Mouse (Mus musculus): ENCODE data around the gene Sema3a.

Gene Sema3a

GRCm38 (mm10) chr5:13125241-13125692 lies at the start of gene Sema3a:
Gene Sema3a (plus strand): TSS chr5:13125414.
- DNase-seq (ENCODE audit: low read depth, low spot score), result no peak

GRCm38 (mm10) chr5:13084777-13085439 lies 40.3 kb upstream of the Sema3a start:
- no peak for DNase-seq (ENCODE audit: low read depth, low spot score)

GRCm38 (mm10) chr5:13090431-13090830 lies 34.8 kb upstream of the Sema3a start:
- DNase-seq (ENCODE audit: low read depth, low spot score), result no peak

- DNase-seq (ENCODE audit: low read depth, low spot score), result no peak
These were observed 15.7 kb upstream of the Sema3a start for GRCm38 (mm10) chr5:13109522-13109921.

GRCm38 (mm10) chr5:13117236-13117635 lies 8.0 kb upstream of the Sema3a start:
- no peak for DNase-seq (ENCODE audit: low read depth, low spot score)

- DNase-seq (ENCODE audit: low read depth, low spot score), result no peak
These were observed 543 bp downstream of the Sema3a start for GRCm38 (mm10) chr5:13125757-13126156.

- DNase-seq (ENCODE audit: low read depth, low spot score), result no peak
These were observed 982 bp downstream of the Sema3a start for GRCm38 (mm10) chr5:13126196-13126595.

- no peak for DNase-seq (ENCODE audit: low read depth, low spot score)
These were observed 1.9 kb downstream of the Sema3a start for GRCm38 (mm10) chr5:13127121-13127520.

GRCm38 (mm10) chr5:13144733-13145457 lies 19.7 kb downstream of the Sema3a start:
- DNase-seq (ENCODE audit: low read depth, low spot score), result no peak

- DNase-seq (ENCODE audit: low read depth, low spot score), result no peak
These were observed 24.7 kb downstream of the Sema3a start for GRCm38 (mm10) chr5:13149909-13150308.

- DNase-seq (ENCODE audit: low read depth, low spot score), result peak; percentile 3
These were observed 25.8 kb downstream of the Sema3a start for GRCm38 (mm10) chr5:13151002-13151401.

GRCm38 (mm10) chr5:13157761-13158612 lies 32.8 kb downstream of the Sema3a start:
- peak; percentile 10 for DNase-seq (ENCODE audit: low read depth, low spot score)

GRCm38 (mm10) chr5:13182186-13182585 lies 57.0 kb downstream of the Sema3a start:
- DNase-seq (ENCODE audit: low read depth, low spot score), result peak; percentile 16

GRCm38 (mm10) chr5:13197886-13198285 lies 72.7 kb downstream of the Sema3a start:
- no peak for DNase-seq (ENCODE audit: low read depth, low spot score)

GRCm38 (mm10) chr5:13199709-13200108 lies 74.5 kb downstream of the Sema3a start:
- DNase-seq (ENCODE audit: low read depth, low spot score), result no peak

GRCm38 (mm10) chr5:13255353-13255752 lies 130.1 kb downstream of the Sema3a start:
- no peak for DNase-seq (ENCODE audit: low read depth, low spot score)

- DNase-seq (ENCODE audit: low read depth, low spot score), result no peak
These were observed 131.1 kb downstream of the Sema3a start for GRCm38 (mm10) chr5:13256321-13256720.

- peak; percentile 81 for DNase-seq (ENCODE audit: low read depth, low spot score)
These were observed 137.9 kb downstream of the Sema3a start for GRCm38 (mm10) chr5:13263087-13263486.

- no peak for DNase-seq (ENCODE audit: low read depth, low spot score)
These were observed 138.3 kb downstream of the Sema3a start for GRCm38 (mm10) chr5:13263539-13263938.

- DNase-seq (ENCODE audit: low read depth, low spot score), result no peak
These were observed 187.5 kb downstream of the Sema3a start for GRCm38 (mm10) chr5:13312667-13313066.

- DNase-seq (ENCODE audit: low read depth, low spot score), result no peak
These were observed 188.8 kb downstream of the Sema3a start for GRCm38 (mm10) chr5:13313977-13314376.

All from brain, adult 2 months (tissue).